In genomic region chr7:64045292-64045691, GRCm38 (mm10) we compare ENCODE assay signal across 25 mouse cellular contexts.
"Had no signal": no experiment of that assay in that cellular context is flagged by ENCODE, and none has a peak within 500 bp of the region (broad histone marks: within the 10 kb centered on the region; RNA-seq: fewer than 3 reads in every experiment).

No protein-coding gene starts in this region.

- ATAC-seq: hindbrain, postnatal 0 days; intestine, embryonic 16.5 days had no signal

- H3K27me3 ChIP-seq: heart, embryonic 12.5 days; hindbrain, embryonic 13.5 days; hindbrain, embryonic 15.5 days; kidney, embryonic 15.5 days; limb, embryonic 13.5 days; limb, embryonic 15.5 days; liver, embryonic 15.5 days had no signal

- H3K9ac ChIP-seq: heart, embryonic 12.5 days; hindbrain, embryonic 13.5 days; hindbrain, embryonic 15.5 days; kidney, embryonic 15.5 days; limb, embryonic 13.5 days; limb, embryonic 15.5 days; liver, embryonic 15.5 days had no signal

- H3K27ac ChIP-seq: gastrocnemius, adult 2 months; heart, embryonic 10.5 days; hindbrain, embryonic 13.5 days; hindbrain, embryonic 15.5 days; hindbrain, postnatal 0 days; kidney, embryonic 15.5 days; kidney, postnatal 0 days; limb, embryonic 13.5 days; limb, embryonic 15.5 days; liver, embryonic 15.5 days had no signal

- H3K36me3 ChIP-seq: heart, embryonic 10.5 days; heart, embryonic 12.5 days; hindbrain, embryonic 13.5 days; hindbrain, embryonic 15.5 days; kidney, embryonic 15.5 days; limb, embryonic 13.5 days; limb, embryonic 15.5 days; liver, embryonic 15.5 days had no signal

- H3K4me2 ChIP-seq: heart, embryonic 12.5 days; hindbrain, embryonic 13.5 days; hindbrain, embryonic 15.5 days; kidney, embryonic 15.5 days; limb, embryonic 13.5 days; limb, embryonic 15.5 days; liver, embryonic 11.5 days; liver, embryonic 15.5 days had no signal

- H3K4me3 ChIP-seq: gastrocnemius, adult 2 months; heart, embryonic 10.5 days; heart, embryonic 12.5 days; hindbrain, embryonic 13.5 days; hindbrain, embryonic 15.5 days; kidney, embryonic 15.5 days; limb, embryonic 13.5 days; limb, embryonic 15.5 days; liver, embryonic 15.5 days had no signal

- DNase-seq: gastrocnemius, adult 2 months; gastrocnemius, postnatal 10 days; gastrocnemius, postnatal 25 days; heart, adult 18-20 months; heart, postnatal 14 days; heart, postnatal 36 days; kidney, adult 11 months; kidney, adult 2 months; kidney, adult 9 months; kidney, postnatal 14 days; kidney, postnatal 36 days; left cerebral cortex, postnatal 4 days; lung, adult 18-20 months had no signal

- H3K9me3 ChIP-seq: heart, embryonic 10.5 days; hindbrain, embryonic 15.5 days; kidney, embryonic 15.5 days; limb, embryonic 15.5 days; liver, embryonic 15.5 days had no signal
